Mouse (Mus musculus): ENCODE results near the gene Zfp105.

Gene Zfp105

GRCm38 (mm10) chr9:122922936-122923381, at the start of gene Zfp105:
Zfp105 (plus strand) TSS chr9:122923072.
- DNase-seq = peak; percentile 95

- DNase-seq = no peak
Measured at GRCm38 (mm10) chr9:122874653-122875052, 48.2 kb upstream of the Zfp105 start.

DNA sequence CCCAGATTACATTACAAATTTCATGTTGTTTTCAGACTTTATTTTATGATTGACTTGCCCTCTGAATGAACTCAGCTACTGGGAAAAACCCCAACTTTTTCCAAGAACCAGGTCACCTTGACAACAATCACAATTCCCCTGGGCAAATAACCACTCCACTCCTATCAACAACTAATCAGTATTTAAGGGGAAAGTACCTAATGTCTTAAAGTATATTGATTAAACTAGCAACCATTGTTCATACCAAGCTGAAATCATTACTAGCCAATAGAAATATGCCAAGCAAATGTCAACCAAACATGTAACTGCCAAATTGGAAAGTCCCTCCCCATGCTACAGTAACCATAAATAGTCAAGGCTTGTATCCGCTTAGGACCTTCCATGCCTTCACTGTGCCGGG, 47.7 kb upstream of the Zfp105 start:
- DNase-seq = no peak

- no peak for DNase-seq
Measured at GRCm38 (mm10) chr9:122885385-122885784, 37.5 kb upstream of the Zfp105 start, which contains the start of gene Zkscan7. Zkscan7 (plus strand) TSS chr9:122885685.

GRCm38 (mm10) chr9:122886372-122887179, 36.3 kb upstream of the Zfp105 start:
- peak; percentile 88 for DNase-seq

- DNase-seq = no peak
Measured at GRCm38 (mm10) chr9:122901047-122901446, 21.8 kb upstream of the Zfp105 start.

GRCm38 (mm10) chr9:122902717-122903535, 19.9 kb upstream of the Zfp105 start:
- peak; percentile 96 for DNase-seq

DNA sequence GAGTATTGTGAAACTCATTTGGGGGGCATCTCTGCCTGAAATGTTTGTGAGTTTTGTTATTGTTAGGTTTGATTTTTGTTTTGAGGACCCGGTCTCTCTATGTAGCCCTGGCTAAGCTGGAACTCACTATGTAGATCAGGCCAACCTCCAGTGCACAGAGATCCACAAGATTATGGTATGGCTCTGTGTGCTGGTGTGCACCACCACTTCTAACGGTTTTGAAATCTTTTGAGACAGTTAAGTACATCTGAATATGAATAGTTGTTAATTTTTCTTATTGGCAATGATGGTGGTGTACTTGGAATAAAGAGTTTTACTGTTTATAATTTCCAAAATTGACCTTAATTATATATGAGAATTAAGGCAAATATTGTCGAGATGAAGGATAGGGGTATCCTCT, 436 bp upstream of the Zfp105 start:
- no peak for DNase-seq

DNA sequence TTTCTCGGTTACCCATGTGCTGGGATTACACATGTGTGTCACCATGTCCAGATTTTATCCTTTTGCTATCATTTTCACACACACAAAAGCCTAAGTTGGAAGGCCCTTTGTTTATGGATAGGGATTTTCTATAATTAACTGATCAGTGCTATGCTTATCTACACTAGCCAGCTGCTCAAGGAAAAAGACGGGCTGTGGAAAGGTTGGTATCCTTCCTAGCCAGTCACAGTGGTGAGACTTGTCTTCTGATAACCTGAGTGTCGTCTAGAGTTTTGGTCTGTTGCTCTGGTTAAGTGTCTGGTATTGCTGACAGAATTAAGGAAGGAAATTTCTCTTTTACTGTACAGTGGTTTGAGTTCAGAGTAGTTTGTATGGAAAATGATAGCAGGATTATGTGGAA, 6.0 kb downstream of the Zfp105 start:
- DNase-seq = no peak

GRCm38 (mm10) chr9:122950643-122951475, 28.0 kb downstream of the Zfp105 start, which contains the start of the genes 1110059G10Rik and Kif15:
1110059G10Rik (minus strand) TSS chr9:122951000.
Kif15 (plus strand) TSS chr9:122951046.
- DNase-seq = peak; percentile 95

Data from retina, postnatal 1 day (tissue).